Mouse (Mus musculus) intestine, postnatal 0 days (tissue): ENCODE data around the gene Enoph1. TPM values are rescaled to one million over a fixed set of nuclear protein-coding genes. Genes with fewer than 3 reads are reported as not detected.

Source experiments
- ATAC-seq: fragments of 200-750 bp; cut with Nextera tagmentation; 2 replicates; pipeline ENCODE4 v1.8.0; 2017; ENCODE audit warnings: mild to moderate bottlenecking, moderate TSS enrichment, moderate library complexity
- H3K27ac ChIP-seq: fragments of 300-500 bp; sonication (generic); 2 replicates; pipeline ENCODE4 v1.5.1; 2014; ENCODE audit warnings: mild to moderate bottlenecking, low read depth, low read length, moderate library complexity
- H3K27me3 ChIP-seq: fragments of 300-500 bp; sonication (generic); replicated peaks from 2 replicates; pipeline ENCODE4 v1.6.1; 2014; ENCODE audit warnings: low read length, mixed read lengths; ENCODE audit not compliant: control insufficient read depth, insufficient read depth
- H3K36me3 ChIP-seq: fragments of 300-500 bp; sonication (generic); 2 replicates; pipeline ENCODE4 v1.6.1; 2014; ENCODE audit warnings: mild to moderate bottlenecking, moderate library complexity; ENCODE audit not compliant: control insufficient read depth, insufficient read depth
- H3K4me1 ChIP-seq: fragments of 300-500 bp; sonication (generic); replicated peaks from 2 replicates; pipeline ENCODE4 v1.6.1; 2014; ENCODE audit warnings: antibody characterized with exemption, low read length, mixed read lengths; ENCODE audit not compliant: control insufficient read depth, insufficient read depth
- H3K4me2 ChIP-seq: fragments of 300-500 bp; sonication (generic); replicated peaks from 2 replicates; pipeline ENCODE4 v1.6.1; 2014; ENCODE audit warnings: low read depth, mild to moderate bottlenecking, moderate library complexity
- H3K4me3 ChIP-seq: fragments of 300-500 bp; sonication (generic); 2 replicates; pipeline ENCODE4 v1.5.1; 2014; ENCODE audit warnings: low read depth, low read length
- H3K9ac ChIP-seq: fragments of 300-500 bp; sonication (generic); 2 replicates; pipeline ENCODE4 v1.6.1; 2014; ENCODE audit warnings: mild to moderate bottlenecking, low read depth, low read length
- H3K9me3 ChIP-seq: fragments of 300-500 bp; sonication (generic); 2 replicates; pipeline ENCODE4 v1.6.1; 2016; ENCODE audit warnings: mixed run types; ENCODE audit not compliant: control insufficient read depth
- CTCF ChIP-seq: sonication (generic); IDR thresholded peaks from 2 replicates; pipeline ENCODE4 v1.5.1; 2016; ENCODE audit warnings: low read depth, mild to moderate bottlenecking, control low read depth, antibody characterized with exemption, moderate library complexity
- WGBS: fragments of 180-500 bp; shearing (Covaris S2); extraction: QIAGEN DNeasy Blood & Tissue Kit; methylation state at CpG from one replicate; pipeline ENCODE4 v1.1.7; 2014; 5-methylcytosine and 5-hydroxymethylcytosine counted together
- polyA plus RNA-seq: library from polyadenylated mRNA; unstranded; fragments of >200 nt; fragmentation: Nextera tagmentation; extraction: Ambion mirVana; gene quantifications from 2 replicates; pipeline ENCODE4 v1.2.1, GENCODE M21; 2015

Gene Enoph1
- polyA plus RNA-seq, 1 experiment from 2014 or later, result 26.6 TPM

DNA sequence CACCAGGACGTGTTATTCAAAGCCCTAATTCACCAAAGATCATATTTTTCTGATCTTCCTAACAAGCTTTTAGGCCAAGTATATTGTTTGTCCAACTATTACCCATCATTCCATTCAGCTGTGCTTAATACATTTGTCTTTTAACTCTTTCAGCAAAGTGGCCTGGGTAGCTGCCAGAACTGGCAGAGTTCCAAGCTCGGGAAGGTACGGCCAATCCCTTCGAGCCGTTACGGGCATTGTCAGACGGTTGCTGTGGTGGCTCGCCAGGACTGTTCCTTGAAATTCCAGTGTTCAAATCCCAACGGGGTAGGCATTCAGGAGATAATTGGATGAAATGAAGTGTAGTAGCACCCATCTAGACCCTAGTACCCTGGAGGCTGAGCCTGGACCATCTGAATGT, 32.8 kb downstream of the Enoph1 start:
- H3K36me3 ChIP-seq, result peaks cover 31% of the 10 kb centered on the region
- WGBS, result 84% methylated on average over 9 of the region's 9 CpGs
- H3K4me3 ChIP-seq, result no peak overlapping the region
- no peaks in the 10 kb centered on the region for H3K4me1 ChIP-seq
- no peak overlapping the region for H3K4me2 ChIP-seq
- TF ChIP-seq CTCF, result no peak
- H3K27ac ChIP-seq, result no peak overlapping the region
- no peak for ATAC-seq
- H3K9me3 ChIP-seq, result no peaks in the 10 kb centered on the region
- H3K27me3 ChIP-seq, result no peaks in the 10 kb centered on the region
- H3K9ac ChIP-seq, result no peak overlapping the region

DNA sequence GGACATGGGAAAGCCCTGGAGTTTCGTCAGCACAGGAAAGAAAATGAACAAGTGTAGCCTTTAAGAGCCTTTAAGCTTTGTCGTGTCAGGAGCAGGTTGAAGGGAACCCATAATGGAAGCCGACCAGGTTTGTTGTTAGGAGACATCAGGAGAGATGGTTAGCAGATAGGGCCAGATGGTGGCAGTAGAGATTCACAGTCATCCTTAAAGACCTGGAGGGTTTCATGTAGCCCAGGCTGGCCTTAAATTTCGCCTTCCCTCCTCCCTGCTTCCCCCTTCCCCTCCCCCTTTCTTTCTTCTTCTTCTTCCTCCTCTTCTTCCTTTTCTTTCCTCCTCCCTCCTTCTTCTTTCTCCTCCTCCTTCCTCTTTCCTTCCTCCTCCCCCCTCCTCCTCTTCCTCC, 34.8 kb downstream of the Enoph1 start:
- Histone ChIP-seq H3K36me3 (peaks cover 19% of the 10 kb centered on the region; the same call in 1 of the 2 replicates), H3K4me1 (no peaks in the 10 kb centered on the region), H3K9ac (no peak overlapping the region), H3K4me2 (no peak overlapping the region), H3K27ac (no peak overlapping the region), H3K9me3 (no peaks in the 10 kb centered on the region), H3K4me3 (no peak overlapping the region), H3K27me3 (no peaks in the 10 kb centered on the region)
- ATAC-seq, result no peak
- 61% methylated on average over 4 of the region's 4 CpGs for WGBS
- peak; percentile 65 for TF ChIP-seq CTCF

DNA sequence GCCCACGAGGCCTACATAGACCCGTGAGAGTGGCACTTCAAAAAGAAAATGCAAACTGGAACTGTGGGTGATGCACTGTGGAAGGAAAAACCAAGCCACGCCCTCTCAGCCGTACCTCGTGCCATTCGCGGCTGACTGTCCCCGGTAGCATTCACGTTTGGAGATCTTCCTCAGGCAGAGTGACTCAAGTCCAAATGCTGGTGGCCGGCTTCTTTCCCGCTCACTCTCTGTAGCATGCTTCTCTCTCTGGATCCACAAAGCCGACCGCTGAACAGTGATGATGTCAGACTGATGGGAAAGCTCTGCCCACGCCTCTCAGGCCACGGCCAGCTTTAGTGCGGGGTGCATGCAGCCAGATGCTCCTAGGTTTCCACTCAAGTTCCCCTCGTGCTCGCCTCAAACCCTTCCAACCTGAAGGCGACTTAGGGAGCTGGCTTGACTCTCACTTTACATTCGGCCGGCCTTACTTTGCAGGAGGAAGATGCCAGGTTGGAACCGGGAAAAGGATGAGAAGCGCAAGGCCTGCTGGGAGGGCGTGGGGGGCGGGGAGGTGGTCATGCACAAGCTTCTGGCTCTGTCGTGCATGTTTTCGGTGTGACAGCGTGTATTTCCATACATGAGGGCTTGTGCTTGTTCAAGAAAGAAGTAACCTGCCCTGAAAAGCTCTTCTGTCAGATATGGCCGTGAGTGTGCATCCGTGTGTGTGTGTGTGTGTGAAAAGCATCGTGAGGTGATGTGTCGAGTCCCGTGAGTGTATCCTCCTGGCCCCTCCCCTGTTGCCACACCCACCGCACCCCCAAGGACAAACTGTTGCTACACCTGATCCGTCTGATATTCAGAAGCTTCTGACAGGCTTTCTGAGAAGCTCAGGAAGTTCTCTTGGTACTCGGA, 39.5 kb downstream of the Enoph1 start:
- WGBS, result 25% methylated on average over 36 of the region's 36 CpGs
- no peak overlapping the region for H3K27ac ChIP-seq
- H3K4me3 ChIP-seq, result peak overlapping the region; percentile 29
- TF ChIP-seq CTCF, result no peak
- no peaks in the 10 kb centered on the region for H3K9me3 ChIP-seq
- no peaks in the 10 kb centered on the region for H3K27me3 ChIP-seq
- peak overlapping the region; percentile 67 for H3K4me2 ChIP-seq
- ATAC-seq, result peak; percentile 42; the same call in 1 of the 2 replicates
- no peaks in the 10 kb centered on the region for H3K36me3 ChIP-seq
- peaks cover 2% of the 10 kb centered on the region; the same call in 1 of the 2 replicates for H3K4me1 ChIP-seq
- peak overlapping the region; percentile 26; the same call in 1 of the 2 replicates for H3K9ac ChIP-seq

DNA sequence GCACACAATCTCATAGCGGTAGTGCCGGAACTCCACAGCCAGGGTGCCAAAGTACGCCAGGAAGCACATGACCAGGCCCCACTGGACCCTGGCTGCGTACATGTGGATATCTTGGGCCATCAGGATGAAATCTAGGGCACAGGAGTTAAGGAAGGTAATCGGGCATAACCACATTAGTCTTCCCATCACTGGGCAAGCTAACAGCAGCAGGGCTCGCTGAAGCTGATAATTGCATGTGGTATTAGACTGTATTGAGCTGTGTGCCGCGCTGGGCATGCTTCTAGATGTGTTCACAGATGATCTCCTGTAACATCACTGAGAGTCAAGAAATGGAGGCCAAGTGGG, 40.1 kb downstream of the Enoph1 start:
- no peak for ATAC-seq
- H3K4me1 ChIP-seq, result peaks cover 2% of the 10 kb centered on the region; the same call in 1 of the 2 replicates
- H3K4me2 ChIP-seq, result peak overlapping the region; percentile 67
- no peaks in the 10 kb centered on the region for H3K36me3 ChIP-seq
- no peaks in the 10 kb centered on the region for H3K27me3 ChIP-seq
- 0 out of 2 replicates have a peak, but pooled peaks have one; percentile 4 for TF ChIP-seq CTCF
- H3K9me3 ChIP-seq, result no peaks in the 10 kb centered on the region
- no peak overlapping the region for H3K27ac ChIP-seq
- H3K4me3 ChIP-seq, result peak overlapping the region; percentile 29; the same call in 1 of the 2 replicates
- 72% methylated on average over 8 of the region's 8 CpGs for WGBS
- no peak overlapping the region for H3K9ac ChIP-seq

DNA sequence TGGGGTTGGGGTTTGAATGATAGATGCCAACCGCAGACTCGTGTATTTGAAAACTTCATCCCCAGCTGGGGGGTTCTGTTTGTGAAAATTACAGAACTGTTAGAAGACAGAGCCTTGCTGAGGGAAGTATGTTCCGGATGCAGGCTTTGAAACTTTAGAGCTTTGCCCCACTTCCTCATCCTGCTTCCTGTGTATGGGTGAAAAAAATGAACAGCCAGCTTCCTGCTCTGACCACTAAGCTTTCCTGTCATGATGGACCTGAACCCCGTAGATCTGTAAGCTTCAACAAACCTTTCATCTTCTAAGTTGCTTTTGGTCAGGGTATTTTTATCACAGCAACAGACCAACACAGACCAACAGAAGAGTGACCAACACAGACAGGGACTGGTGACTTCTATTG, 42.2 kb downstream of the Enoph1 start:
- Histone ChIP-seq H3K36me3 (no peaks in the 10 kb centered on the region), H3K9ac (no peak overlapping the region), H3K27ac (no peak overlapping the region), H3K4me2 (no peak overlapping the region), H3K9me3 (no peaks in the 10 kb centered on the region), H3K4me1 (peaks cover 2% of the 10 kb centered on the region; the same call in 1 of the 2 replicates), H3K27me3 (no peaks in the 10 kb centered on the region), H3K4me3 (no peak overlapping the region)
- ATAC-seq, result no peak
- no peak for TF ChIP-seq CTCF
- 89% methylated on average over 4 of the region's 4 CpGs for WGBS

DNA sequence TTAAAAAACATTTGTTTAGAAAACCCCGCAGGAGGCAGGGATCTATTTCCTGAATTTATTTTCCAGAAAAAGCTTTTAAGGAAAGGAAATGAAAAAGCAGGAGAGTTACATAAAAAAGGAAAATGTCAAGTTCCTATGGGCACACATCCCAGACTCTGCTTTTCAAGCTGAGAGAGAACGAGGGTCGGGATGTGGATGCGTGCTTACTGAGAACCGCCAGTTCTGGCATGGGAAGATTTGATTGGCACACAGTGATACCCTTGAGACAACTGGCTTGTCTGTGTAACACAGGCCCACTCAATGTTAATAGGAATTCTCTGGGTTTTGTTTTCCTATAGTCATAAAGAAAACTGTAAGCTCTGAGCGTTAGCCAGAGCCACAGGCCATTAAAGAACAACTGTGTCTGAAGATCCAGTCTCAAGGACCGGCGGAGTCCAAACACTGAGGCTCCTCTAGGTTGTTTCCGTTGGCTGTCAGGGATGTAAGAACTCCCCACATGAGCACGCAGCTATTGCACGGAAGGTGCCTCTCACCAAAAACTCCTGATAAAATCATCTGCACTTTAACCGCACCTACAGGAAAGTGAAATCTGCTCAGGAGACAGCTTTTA, 44.3 kb downstream of the Enoph1 start:
- no peak overlapping the region for H3K4me3 ChIP-seq
- H3K27ac ChIP-seq, result no peak overlapping the region
- H3K9ac ChIP-seq, result no peak overlapping the region
- WGBS, result 57% methylated on average over 12 of the region's 12 CpGs
- ATAC-seq, result no peak
- H3K27me3 ChIP-seq, result no peaks in the 10 kb centered on the region
- no peak for TF ChIP-seq CTCF
- no peak overlapping the region for H3K4me2 ChIP-seq
- peaks cover 2% of the 10 kb centered on the region; the same call in 1 of the 2 replicates for H3K4me1 ChIP-seq
- no peaks in the 10 kb centered on the region for H3K36me3 ChIP-seq
- no peaks in the 10 kb centered on the region for H3K9me3 ChIP-seq
